Mouse (Mus musculus): ENCODE results near the gene Urah.

DNA sequence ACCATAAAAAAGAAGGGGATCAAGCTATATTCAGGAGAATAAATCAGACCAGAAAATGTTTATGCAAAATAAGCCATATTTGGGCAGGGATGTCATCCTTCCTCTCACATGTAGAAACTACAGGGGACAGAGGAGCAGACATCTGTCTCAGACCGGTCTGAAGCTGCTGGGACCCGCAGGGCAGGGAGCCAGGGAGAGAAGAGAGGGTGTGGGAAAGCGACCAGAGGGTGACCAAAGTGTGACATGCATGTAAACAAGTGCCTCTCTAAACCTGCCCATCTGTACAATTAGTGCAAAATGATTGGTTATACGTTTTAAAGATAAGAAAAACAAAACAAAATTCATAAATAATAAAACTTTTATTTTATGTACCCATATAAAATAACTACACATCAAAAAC, 14.6 kb upstream of the Urah start:
- no peak for TF ChIP-seq EP300 (IDR thresholded peaks at IDR 0.05; ENCODE audit: low read length)
- no peak for TF ChIP-seq NELFE (IDR thresholded peaks at IDR 0.05; ENCODE audit: low read depth, low read length)
- no peak for TF ChIP-seq POLR2A (IDR thresholded peaks at IDR 0.05; ENCODE audit: low read depth, low read length)
